In the genomic region with DNA sequence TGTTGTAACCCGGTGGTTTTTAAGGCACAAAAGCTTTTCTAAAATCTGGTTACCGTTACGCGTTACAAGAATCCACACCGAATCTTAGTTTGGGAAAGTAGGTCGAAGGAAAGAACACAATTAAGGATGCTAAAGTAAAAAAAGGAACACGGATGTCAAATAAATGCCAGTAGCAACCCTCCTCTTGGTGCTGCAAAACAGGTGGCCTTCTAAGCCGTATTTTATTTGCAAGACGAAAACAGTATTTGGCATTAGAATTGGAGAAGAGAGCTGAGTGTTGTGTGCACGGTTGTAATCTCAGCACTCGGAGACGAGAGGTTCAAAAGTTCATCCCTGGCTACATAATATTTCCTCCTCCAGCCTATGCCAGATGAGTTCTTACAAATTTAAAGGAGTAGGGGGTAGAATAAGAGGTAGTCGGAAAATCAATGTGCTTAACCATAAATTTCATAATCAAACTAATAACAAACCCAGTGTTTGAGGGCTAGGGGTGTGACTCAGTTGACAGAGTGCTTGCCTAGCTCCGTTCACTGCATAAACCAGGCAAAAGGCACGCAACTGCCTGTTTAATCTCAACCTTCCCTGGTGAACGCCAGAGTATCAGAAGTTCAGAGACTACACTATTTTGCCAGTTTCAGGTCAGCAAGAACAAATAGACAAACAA, we compare ENCODE assay signal across 9 mouse cellular contexts. TPM values are rescaled to one million over a fixed set of nuclear protein-coding genes. Genes with fewer than 3 reads are reported as not detected.
DNase-seq lines count a peak whose midpoint lies in the region; ATAC-seq and TF ChIP-seq lines count a peak whose summit lies in the region.
"Had no signal": no experiment of that assay in that cellular context is flagged by ENCODE, and none has a peak within 500 bp of the region (broad histone marks: within the 10 kb centered on the region; RNA-seq: fewer than 3 reads in every experiment).

No protein-coding gene starts in this region.

- H3K4me1 ChIP-seq in heart, embryonic 14.5 days (ENCODE audit: control insufficient read depth in 2 of 2, insufficient read depth in 2 of 2, low read length in 2 of 2), result peaks cover 5 to 17% of the 10 kb centered on the region in 2 experiments; a peak in 3 of 4 replicates
- H3K4me1 ChIP-seq in heart, postnatal 0 days (ENCODE audit: control insufficient read depth, insufficient read depth), result peaks cover 28% of the 10 kb centered on the region
- peaks cover 12% of the 10 kb centered on the region for H3K4me1 ChIP-seq in midbrain, embryonic 11.5 days (ENCODE audit: control insufficient read depth, insufficient read depth, low read length)

- no peaks in the 10 kb centered on the region; the same call in 1 of the 2 replicates for H3K27me3 ChIP-seq in heart, embryonic 14.5 days (ENCODE audit: control insufficient read depth, insufficient read depth, low read length)
- H3K27me3 ChIP-seq in heart, postnatal 0 days (ENCODE audit: control insufficient read depth, insufficient read depth, low read length), result 0 out of 2 replicates have a peak, but pooled peaks cover under 1% of the 10 kb centered on the region
- no peaks in the 10 kb centered on the region for H3K27me3 ChIP-seq in midbrain, embryonic 11.5 days (ENCODE audit: control insufficient read depth, insufficient read depth, low read length)

- no peak for DNase-seq in heart, postnatal 4 days
- DNase-seq in MEL-GATA-1-ER (ENCODE audit: extremely low read depth, low read depth), result peak; percentile 18
- DNase-seq in heart, postnatal 0 days (ENCODE audit: low spot score), result no peak
- no peak for DNase-seq in midbrain, embryonic 11.5 days (ENCODE audit: low spot score, missing footprints)
- no peak for DNase-seq in right cerebral cortex, adult 18-20 months
- DNase-seq in left cerebral cortex, adult 9 months (ENCODE audit: low spot score in 2 of 2), result no peak
- no peak for DNase-seq in adrenal gland, postnatal 14 days

- H3K4me3 ChIP-seq in heart, embryonic 14.5 days (ENCODE audit: control insufficient read depth in 1 of 2, insufficient read depth in 1 of 2, low read depth in 1 of 2, low read length in 2 of 2), result peak overlapping the region; percentile 87 to 99; a peak in 3 of 4 replicates
- H3K4me3 ChIP-seq in heart, postnatal 0 days (ENCODE audit: low read depth, low read length), result peak overlapping the region; percentile 96
- peak overlapping the region; percentile 94 for H3K4me3 ChIP-seq in midbrain, embryonic 11.5 days (ENCODE audit: low read depth, low read length)

- 25% methylated on average over 16 of the region's 16 CpGs for WGBS in heart, embryonic 14.5 days
- 30% methylated on average over 16 of the region's 16 CpGs for WGBS in heart, postnatal 0 days
- WGBS in midbrain, embryonic 11.5 days, result 57% methylated on average over 16 of the region's 16 CpGs

- no peaks in the 10 kb centered on the region; the same call in 1 of the 2 replicates for H3K36me3 ChIP-seq in heart, embryonic 14.5 days (ENCODE audit: control insufficient read depth, insufficient read depth, low read length)
- no peaks in the 10 kb centered on the region for H3K36me3 ChIP-seq in heart, postnatal 0 days (replicated peaks; ENCODE audit: control insufficient read depth, insufficient read depth, low read length)
- H3K36me3 ChIP-seq in midbrain, embryonic 11.5 days (ENCODE audit: control insufficient read depth, insufficient read depth, low read length), result no peaks in the 10 kb centered on the region

- no peak for TF ChIP-seq CTCF in heart, postnatal 0 days (IDR thresholded peaks at IDR 0.05; ENCODE audit: low read depth)

- H3K27ac ChIP-seq in heart, embryonic 14.5 days (replicated peaks in 1 of 2; ENCODE audit: control insufficient read depth in 1 of 2, insufficient read depth in 1 of 2, low read depth in 2 of 2, low read length in 2 of 2), result peak overlapping the region; percentile 94 to 99
- H3K27ac ChIP-seq in heart, postnatal 0 days (ENCODE audit: low read depth), result peak overlapping the region; percentile 97
- peak overlapping the region; percentile 99; the same call in 1 of the 2 replicates for H3K27ac ChIP-seq in midbrain, embryonic 11.5 days (ENCODE audit: low read depth, low read length)

- TF ChIP-seq EP300 in heart, postnatal 0 days (IDR thresholded peaks at IDR 0.05; ENCODE audit: low read depth), result no peak

- H3K4me2 ChIP-seq in heart, embryonic 14.5 days (ENCODE audit: low read length), result peak overlapping the region; percentile 86
- H3K4me2 ChIP-seq in heart, postnatal 0 days (ENCODE audit: low read depth, low read length), result peak overlapping the region; percentile 73
- peak overlapping the region; percentile 74 for H3K4me2 ChIP-seq in midbrain, embryonic 11.5 days

- no peak for ATAC-seq in heart, embryonic 14.5 days (ENCODE audit: insufficient number of reproducible peaks, insufficient read depth, low FRiP score, low read depth)
- ATAC-seq in heart, postnatal 0 days (ENCODE audit: insufficient read depth, low read depth), result no peak
- no peak for ATAC-seq in midbrain, embryonic 11.5 days (ENCODE audit: low FRiP score)

- peak overlapping the region; percentile 99 for H3K9ac ChIP-seq in heart, embryonic 14.5 days (ENCODE audit: low read length)
- H3K9ac ChIP-seq in heart, postnatal 0 days (replicated peaks; ENCODE audit: low read depth, low read length), result peak overlapping the region; percentile 98
- peak overlapping the region; percentile 99 for H3K9ac ChIP-seq in midbrain, embryonic 11.5 days (ENCODE audit: low read length)

- no peaks in the 10 kb centered on the region for H3K9me3 ChIP-seq in heart, embryonic 14.5 days (ENCODE audit: control insufficient read depth, low read length)
- no peaks in the 10 kb centered on the region for H3K9me3 ChIP-seq in heart, postnatal 0 days (replicated peaks; ENCODE audit: control insufficient read depth, low read length)
- H3K9me3 ChIP-seq in midbrain, embryonic 11.5 days (ENCODE audit: control insufficient read depth, low read length), result no peaks in the 10 kb centered on the region

RNA-seq across cellular contexts. Expression of a gene that starts 0.7 kb away (rescaled TPM):
- 17.8 and 18.7 TPM in 2 replicates for polyA plus RNA-seq in heart, embryonic 14.5 days (2014; fragmentation: Nextera tagmentation; extraction: Ambion mirVana)
- 10 to 100 TPM; 23.4 to 24.6 TPM for total RNA-seq in heart, postnatal 4 days (2021)
- total RNA-seq in heart, postnatal 0 days (2014; rRNA removed; ENCODE audit: low replicate concordance), result 13.5 and 13.6 TPM in 2 replicates
- 7.1 and 7.2 TPM in 2 replicates for polyA plus RNA-seq in heart, postnatal 0 days (2015; fragmentation: Nextera tagmentation; extraction: Ambion mirVana)
- 40.1 and 47.2 TPM in 2 replicates for polyA plus RNA-seq in midbrain, embryonic 11.5 days (2014; fragmentation: Nextera tagmentation; extraction: Ambion mirVana)
- 18.7 and 21.9 TPM in 2 replicates for total RNA-seq in adrenal gland, postnatal 14 days (2021)

RNA-seq across cellular contexts. Expression of a gene that starts 10.1 kb away (rescaled TPM):
- not detected in 2 replicates for polyA plus RNA-seq in heart, embryonic 14.5 days (2014; fragmentation: Nextera tagmentation; extraction: Ambion mirVana)
- total RNA-seq in heart, postnatal 4 days (2021), result not detected
- total RNA-seq in heart, postnatal 0 days (2014; rRNA removed; ENCODE audit: low replicate concordance), result not detected in 2 replicates
- polyA plus RNA-seq in heart, postnatal 0 days (2015; fragmentation: Nextera tagmentation; extraction: Ambion mirVana), result not detected in 2 replicates
- not detected in 2 replicates for polyA plus RNA-seq in midbrain, embryonic 11.5 days (2014; fragmentation: Nextera tagmentation; extraction: Ambion mirVana)
- not detected in 2 replicates for total RNA-seq in adrenal gland, postnatal 14 days (2021)
- total RNA-seq: layer of hippocampus, postnatal 10 days had no signal
